Mouse (Mus musculus): ENCODE data around the gene Cdc5l. TPM values are rescaled to one million over a fixed set of nuclear protein-coding genes. Genes with fewer than 3 reads are reported as not detected.
A peak's percentile ranks its signal among the peaks of the same experiment; 100 is the strongest.
"Not testable (repeated sequence)": the region's sequence is repeated elsewhere in the genome, so short reads cannot be mapped to it uniquely, and the experiment has no call there.

Gene Cdc5l
- polyA plus RNA-seq, 1 experiment from 2014 or later, result 73.1 TPM

DNA sequence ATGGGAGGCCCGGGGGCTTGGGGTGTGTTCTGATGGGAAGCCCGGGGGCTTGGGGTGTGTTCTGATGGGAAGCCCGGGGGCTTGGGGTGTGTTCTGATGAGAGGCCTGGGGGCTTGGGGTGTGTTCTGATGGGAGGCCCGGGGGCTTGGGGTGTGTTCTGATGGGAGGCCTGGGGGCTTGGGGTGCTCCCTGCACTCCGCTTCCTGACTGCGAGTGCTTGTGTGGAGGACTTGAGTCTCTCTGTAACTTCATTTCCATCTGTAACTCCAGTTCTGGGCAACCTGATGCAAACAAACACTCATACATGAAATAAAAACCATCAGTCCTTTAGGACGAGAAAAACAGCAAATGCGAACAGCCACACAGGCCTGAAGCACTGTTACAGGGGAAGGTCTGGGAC is 25.5 kb upstream of the Cdc5l start:
- ATAC-seq (ENCODE audit: low read depth), result no peak

DNA sequence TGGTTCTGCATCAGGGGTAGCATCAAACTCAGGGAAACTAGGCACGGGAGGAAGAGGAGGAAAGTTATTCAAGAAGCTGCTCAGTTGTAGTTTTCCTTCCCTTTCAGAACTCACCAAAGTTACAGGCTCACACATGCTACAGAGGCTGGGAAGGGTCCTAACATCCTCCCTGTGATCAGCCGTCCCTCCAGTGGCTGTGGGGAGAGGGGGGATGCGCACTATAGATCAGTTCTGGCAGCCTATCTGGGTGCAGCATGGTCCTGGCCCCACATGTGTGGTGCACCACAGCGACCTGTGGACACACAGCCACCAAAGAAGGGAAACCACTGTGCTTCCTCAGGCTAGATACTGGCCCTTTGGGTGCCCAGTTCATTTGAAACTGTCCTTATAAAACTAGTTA is 25.0 kb upstream of the Cdc5l start:
- H3K4me3 ChIP-seq, result no peak overlapping the region
- H3K9me3 ChIP-seq, result no peaks in the 10 kb centered on the region
- H3K27ac ChIP-seq (replicated peaks), result no peak overlapping the region
- no peaks in the 10 kb centered on the region for H3K36me3 ChIP-seq
- no peak overlapping the region for H3K4me2 ChIP-seq
- no peak for ATAC-seq (ENCODE audit: low read depth)
- H3K27me3 ChIP-seq, result no peaks in the 10 kb centered on the region
- H3K4me1 ChIP-seq (replicated peaks), result peaks cover 14% of the 10 kb centered on the region
- no peak overlapping the region for H3K9ac ChIP-seq
- WGBS, result 88% methylated on average over 4 of the region's 4 CpGs

More for the DNA sequence above, 25.5 kb upstream of the Cdc5l start:
- 91% methylated on average over 8 of the region's 8 CpGs for WGBS
- Histone ChIP-seq H3K36me3 (no peaks in the 10 kb centered on the region), H3K9ac (no peak overlapping the region), H3K9me3 (no peaks in the 10 kb centered on the region), H3K4me3 (no peak overlapping the region), H3K27me3 (no peaks in the 10 kb centered on the region), H3K4me2 (no peak overlapping the region), H3K4me1 (replicated peaks) (peaks cover 14% of the 10 kb centered on the region), H3K27ac (replicated peaks) (no peak overlapping the region)

DNA sequence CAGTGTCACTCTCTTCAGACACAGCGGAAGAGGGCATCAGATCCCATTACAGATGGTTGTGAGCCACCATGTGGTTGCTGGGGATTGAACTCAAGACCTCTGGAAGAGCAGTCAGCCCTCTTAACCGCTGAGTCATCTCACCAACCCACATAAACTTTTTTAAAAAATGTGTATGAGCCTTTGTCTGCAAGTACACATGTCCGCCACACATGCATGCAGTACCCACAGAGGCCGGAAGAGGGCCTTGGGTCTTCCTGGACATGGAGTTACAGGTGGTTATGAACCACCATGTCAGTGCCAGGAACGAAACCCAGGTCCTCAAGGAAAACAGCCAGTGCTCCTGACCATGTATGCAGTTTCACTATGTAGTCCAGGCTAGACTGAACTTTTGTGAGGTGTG is 23.9 kb upstream of the Cdc5l start:
- Histone ChIP-seq H3K27me3 (no peaks in the 10 kb centered on the region), H3K4me2 (no peak overlapping the region), H3K4me3 (no peak overlapping the region), H3K9me3 (no peaks in the 10 kb centered on the region), H3K9ac (no peak overlapping the region), H3K27ac (replicated peaks) (no peak overlapping the region; the same call in 1 of the 2 replicates), H3K36me3 (no peaks in the 10 kb centered on the region), H3K4me1 (replicated peaks) (peaks cover 14% of the 10 kb centered on the region)
- no peak for ATAC-seq (ENCODE audit: low read depth)
- WGBS, result 92% methylated on average over 5 of the region's 5 CpGs

GRCm38 (mm10) chr17:45456260-45457152 is 23.0 kb upstream of the Cdc5l start:
- ATAC-seq (ENCODE audit: low read depth), result 0 out of 2 replicates have a peak, but pooled peaks have one; percentile 43
- Histone ChIP-seq H3K4me1 (replicated peaks) (peaks cover 14% of the 10 kb centered on the region), H3K27ac (replicated peaks) (peak overlapping the region; percentile 72), H3K4me2 (0 out of 2 replicates have a peak overlapping the region, but pooled peaks have one; percentile 9), H3K9me3 (no peaks in the 10 kb centered on the region), H3K9ac (0 out of 2 replicates have a peak overlapping the region, but pooled peaks have one; percentile 27), H3K27me3 (no peaks in the 10 kb centered on the region), H3K36me3 (no peaks in the 10 kb centered on the region), H3K4me3 (no peak overlapping the region)
- WGBS, result 40% methylated on average over 13 of the region's 13 CpGs

DNA sequence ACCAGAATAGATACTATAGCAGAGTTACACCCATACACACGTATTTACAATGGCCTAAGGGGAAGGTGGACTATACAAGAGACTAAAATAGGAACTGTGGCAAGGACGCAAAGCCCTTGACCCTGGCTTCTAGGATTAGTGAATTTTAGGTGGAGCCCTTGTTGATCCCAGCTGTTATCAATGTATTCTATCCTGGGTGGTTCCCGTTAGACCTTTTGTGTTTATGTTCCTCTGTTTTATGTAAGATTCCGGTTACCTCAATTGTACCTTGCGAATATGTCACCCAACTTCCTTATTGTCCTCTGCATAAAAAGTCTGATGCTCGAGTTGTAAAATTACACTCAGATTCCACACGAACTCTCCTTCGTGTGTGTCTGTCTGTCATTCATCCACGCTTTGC is 22.2 kb upstream of the Cdc5l start:
- not testable (repeated sequence) for H3K9ac ChIP-seq; H3K36me3 ChIP-seq; H3K4me2 ChIP-seq; ATAC-seq (ENCODE audit: low read depth); H3K4me3 ChIP-seq; H3K9me3 ChIP-seq; H3K27me3 ChIP-seq; H3K27ac ChIP-seq (replicated peaks)
- 89% methylated on average over 8 of the region's 9 CpGs for WGBS
- peaks cover 14% of the 10 kb centered on the region for H3K4me1 ChIP-seq (replicated peaks)

- Histone ChIP-seq H3K27me3 (no peaks in the 10 kb centered on the region), H3K27ac (replicated peaks) (no peak overlapping the region), H3K4me1 (replicated peaks) (peaks cover 14% of the 10 kb centered on the region), H3K4me3 (no peak overlapping the region), H3K9ac (no peak overlapping the region), H3K36me3 (no peaks in the 10 kb centered on the region), H3K4me2 (no peak overlapping the region), H3K9me3 (no peaks in the 10 kb centered on the region)
- no peak for ATAC-seq (ENCODE audit: low read depth)
- WGBS, result 87% methylated on average over 2 of the region's 2 CpGs
These were observed 21.3 kb upstream of the Cdc5l start for GRCm38 (mm10) chr17:45454794-45455193.

- 92% methylated on average over 1 of the region's 1 CpGs for WGBS
- H3K9ac ChIP-seq, result no peak overlapping the region
- no peak for ATAC-seq (ENCODE audit: low read depth)
- no peak overlapping the region for H3K4me2 ChIP-seq
- H3K9me3 ChIP-seq, result no peaks in the 10 kb centered on the region
- no peak overlapping the region for H3K4me3 ChIP-seq
- no peaks in the 10 kb centered on the region for H3K36me3 ChIP-seq
- H3K4me1 ChIP-seq (replicated peaks), result peaks cover 11% of the 10 kb centered on the region
- H3K27me3 ChIP-seq, result no peaks in the 10 kb centered on the region
- no peak overlapping the region for H3K27ac ChIP-seq (replicated peaks)
These were observed 18.7 kb upstream of the Cdc5l start for GRCm38 (mm10) chr17:45452271-45452670.

- no peak overlapping the region for H3K4me3 ChIP-seq
- H3K9ac ChIP-seq, result no peak overlapping the region; the same call in 1 of the 2 replicates
- no peaks in the 10 kb centered on the region for H3K9me3 ChIP-seq
- H3K4me1 ChIP-seq (replicated peaks), result no peaks in the 10 kb centered on the region
- H3K4me2 ChIP-seq, result no peak overlapping the region
- WGBS, result 94% methylated on average over 6 of the region's 6 CpGs
- no peaks in the 10 kb centered on the region for H3K36me3 ChIP-seq
- no peaks in the 10 kb centered on the region for H3K27me3 ChIP-seq
- ATAC-seq (ENCODE audit: low read depth), result no peak
- no peak overlapping the region for H3K27ac ChIP-seq (replicated peaks)
These were observed 16.6 kb upstream of the Cdc5l start for GRCm38 (mm10) chr17:45450153-45450552.

GRCm38 (mm10) chr17:45449586-45449985 is 16.0 kb upstream of the Cdc5l start:
- no peak overlapping the region for H3K27ac ChIP-seq (replicated peaks)
- 93% methylated on average over 8 of the region's 8 CpGs for WGBS
- no peaks in the 10 kb centered on the region for H3K36me3 ChIP-seq
- no peak for ATAC-seq (ENCODE audit: low read depth)
- no peak overlapping the region for H3K9ac ChIP-seq
- no peak overlapping the region for H3K4me3 ChIP-seq
- no peaks in the 10 kb centered on the region for H3K9me3 ChIP-seq
- H3K27me3 ChIP-seq, result no peaks in the 10 kb centered on the region
- no peak overlapping the region for H3K4me2 ChIP-seq
- no peaks in the 10 kb centered on the region for H3K4me1 ChIP-seq (replicated peaks)

DNA sequence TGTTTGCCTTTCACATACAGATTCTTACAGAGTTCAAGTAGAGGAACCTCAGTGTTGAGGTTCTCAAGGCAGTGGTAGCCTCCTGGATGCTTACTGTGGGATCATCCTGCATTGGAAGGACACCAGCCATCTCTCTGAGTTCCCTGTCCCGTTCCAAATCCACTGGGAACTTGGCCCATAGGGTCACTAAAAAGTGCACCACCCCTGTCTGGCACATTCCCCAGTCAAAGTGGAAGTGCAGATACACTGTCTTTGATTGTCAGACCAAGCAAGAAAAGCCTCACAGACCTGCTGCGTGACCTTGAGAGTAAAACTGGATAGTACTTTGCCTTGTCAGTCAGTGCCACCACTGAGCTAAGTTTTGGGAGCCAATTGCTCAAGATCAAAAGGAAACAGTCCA is 13.5 kb upstream of the Cdc5l start:
- no peaks in the 10 kb centered on the region for H3K27me3 ChIP-seq
- peaks cover 6% of the 10 kb centered on the region; the same call in 1 of the 2 replicates for H3K36me3 ChIP-seq
- ATAC-seq (ENCODE audit: low read depth), result no peak
- H3K9me3 ChIP-seq, result no peaks in the 10 kb centered on the region
- no peak overlapping the region for H3K9ac ChIP-seq
- no peaks in the 10 kb centered on the region for H3K4me1 ChIP-seq (replicated peaks)
- H3K27ac ChIP-seq (replicated peaks), result no peak overlapping the region
- WGBS, result 91% methylated on average over 2 of the region's 2 CpGs
- no peak overlapping the region for H3K4me3 ChIP-seq
- no peak overlapping the region for H3K4me2 ChIP-seq

- H3K4me3 ChIP-seq, result no peak overlapping the region
- H3K4me1 ChIP-seq (replicated peaks), result no peaks in the 10 kb centered on the region
- 85% methylated on average over 4 of the region's 4 CpGs for WGBS
- no peak overlapping the region for H3K4me2 ChIP-seq
- no peak overlapping the region for H3K27ac ChIP-seq (replicated peaks)
- no peak overlapping the region for H3K9ac ChIP-seq
- ATAC-seq (ENCODE audit: low read depth), result no peak
- peaks cover 8% of the 10 kb centered on the region for H3K36me3 ChIP-seq
- H3K27me3 ChIP-seq, result no peaks in the 10 kb centered on the region
- H3K9me3 ChIP-seq, result no peaks in the 10 kb centered on the region
These were observed 12.4 kb upstream of the Cdc5l start for GRCm38 (mm10) chr17:45445923-45446322.

GRCm38 (mm10) chr17:45434262-45434590 is 689 bp upstream of the Cdc5l start:
- H3K27me3 ChIP-seq, result no peaks in the 10 kb centered on the region
- peak overlapping the region; percentile 94 for H3K27ac ChIP-seq (replicated peaks)
- ATAC-seq (ENCODE audit: low read depth), result no peak
- 7% methylated on average over 12 of the region's 12 CpGs for WGBS
- no peaks in the 10 kb centered on the region for H3K9me3 ChIP-seq
- H3K9ac ChIP-seq, result peak overlapping the region; percentile 89
- H3K36me3 ChIP-seq, result peaks cover 17% of the 10 kb centered on the region
- H3K4me1 ChIP-seq (replicated peaks), result peaks cover 29% of the 10 kb centered on the region
- H3K4me3 ChIP-seq, result peak overlapping the region; percentile 89
- H3K4me2 ChIP-seq, result peak overlapping the region; percentile 94

All from neural tube, embryonic 13.5 days (tissue).